Mouse (Mus musculus) brain, embryonic 14.5 days (tissue): ENCODE measurements around the gene 1700003E16Rik. TPM values are rescaled to one million over a fixed set of nuclear protein-coding genes. Genes with fewer than 3 reads are reported as not detected.

Source experiments
- DNase-seq: peaks from one replicate; pipeline ENCODE4 v3.0.0-alpha.2; 2011; ENCODE audit warnings: low read depth
- CTCF ChIP-seq: fragments of 200-500 bp; IDR thresholded peaks from 2 replicates; pipeline ENCODE4 v1.5.1; 2012; ENCODE audit warnings: inconsistent platforms, mild to moderate bottlenecking, moderate library complexity, borderline replicate concordance; ENCODE audit not compliant: insufficient read depth, insufficient read length; ENCODE audit errors: extremely low read depth
- POLR2A ChIP-seq: fragments of 200-500 bp; IDR thresholded peaks from 2 replicates; pipeline ENCODE4 v1.6.1; 2012; ENCODE audit warnings: mild to moderate bottlenecking, inconsistent platforms, borderline replicate concordance; ENCODE audit not compliant: poor library complexity, insufficient read depth, insufficient read length, severe bottlenecking; ENCODE audit errors: extremely low read depth
- polyA plus RNA-seq: library from polyadenylated mRNA; depleted of rRNA; stranded (reverse); fragments of >200 nt; gene quantifications from 2 replicates; pipeline ENCODE4 v1.2.3, GENCODE M21; 2012

1700003E16Rik gene
- polyA plus RNA-seq, 1 experiment = 4.1 TPM

DNA sequence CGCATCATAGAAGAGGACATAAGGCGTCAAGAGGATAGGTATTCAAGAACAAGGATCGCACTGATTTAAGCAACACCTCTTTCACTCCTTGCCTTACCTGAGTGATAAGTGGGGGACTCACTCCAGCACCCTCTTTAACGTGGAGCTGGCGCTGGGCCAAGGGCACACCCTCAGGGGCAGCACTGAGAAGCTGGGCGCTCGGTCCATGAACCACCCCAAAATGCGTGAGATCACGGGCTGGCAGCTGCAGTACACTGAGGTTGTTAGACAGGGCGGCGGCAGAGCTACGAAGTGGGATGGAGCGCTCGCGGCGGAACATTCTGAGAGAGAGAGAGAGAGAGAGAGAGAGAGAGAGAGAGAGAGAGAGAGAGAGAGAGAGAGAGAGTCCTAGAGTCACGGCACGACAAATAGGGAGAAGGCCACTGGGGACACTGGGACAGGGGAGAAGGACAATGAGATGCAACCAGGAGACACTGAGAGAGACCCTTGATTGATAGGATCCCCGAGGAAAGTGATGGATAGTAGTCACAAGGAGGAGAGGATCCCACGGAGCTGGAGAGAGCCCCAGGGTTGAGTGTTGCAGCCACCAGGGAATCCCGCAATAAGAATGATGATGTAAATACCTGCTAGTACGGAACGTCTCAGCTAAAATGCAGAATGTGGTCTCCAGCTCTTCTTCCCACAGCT lies 509 bp upstream of the 1700003E16Rik start:
- no peak for TF ChIP-seq CTCF
- DNase-seq = peak; percentile 50

DNA sequence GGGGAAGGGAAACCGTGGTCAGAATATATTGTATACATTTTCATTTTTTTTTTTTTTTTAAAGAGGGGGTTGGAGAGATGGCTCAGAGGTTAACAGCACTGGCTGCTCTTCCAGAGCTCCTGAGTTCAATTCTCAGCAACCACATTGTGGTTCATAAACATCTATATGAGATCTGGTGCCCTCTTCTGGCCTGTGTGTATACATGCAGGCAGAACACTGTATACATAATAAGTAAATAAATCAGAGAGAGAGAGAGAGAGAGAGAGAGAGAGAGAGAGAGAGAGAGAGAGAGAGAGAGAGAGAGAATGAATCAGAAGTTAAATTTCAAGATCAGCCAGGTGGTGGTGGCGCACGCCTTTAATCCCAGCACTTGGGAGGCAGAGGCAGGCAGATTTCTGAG lies 3.3 kb downstream of the 1700003E16Rik start:
- TF ChIP-seq CTCF = peak; percentile 18; the same call in 1 of the 2 replicates
- DNase-seq = peak; percentile 82

DNA sequence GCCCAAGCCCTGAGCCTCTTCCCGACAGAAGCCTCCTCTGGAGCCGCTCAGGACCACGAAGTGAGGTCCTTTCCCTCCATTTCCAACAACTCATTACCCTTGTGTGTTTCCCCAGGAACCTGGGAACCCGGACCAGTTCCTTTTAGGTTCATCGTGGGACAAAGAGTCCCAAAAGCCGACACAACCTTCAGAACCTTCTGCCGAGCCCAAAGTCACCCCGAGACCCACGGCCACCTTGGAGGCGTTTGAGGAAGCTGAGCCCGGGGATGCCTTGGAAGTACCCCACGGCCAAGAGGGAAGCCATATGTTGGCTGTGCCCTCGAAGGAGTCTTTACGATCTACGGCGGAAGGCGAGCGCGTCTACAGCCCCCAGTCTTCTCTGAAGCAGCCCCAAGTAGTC lies 5.2 kb downstream of the 1700003E16Rik start:
- TF ChIP-seq POLR2A (no peak), CTCF (no peak)
- no peak for DNase-seq

DNA sequence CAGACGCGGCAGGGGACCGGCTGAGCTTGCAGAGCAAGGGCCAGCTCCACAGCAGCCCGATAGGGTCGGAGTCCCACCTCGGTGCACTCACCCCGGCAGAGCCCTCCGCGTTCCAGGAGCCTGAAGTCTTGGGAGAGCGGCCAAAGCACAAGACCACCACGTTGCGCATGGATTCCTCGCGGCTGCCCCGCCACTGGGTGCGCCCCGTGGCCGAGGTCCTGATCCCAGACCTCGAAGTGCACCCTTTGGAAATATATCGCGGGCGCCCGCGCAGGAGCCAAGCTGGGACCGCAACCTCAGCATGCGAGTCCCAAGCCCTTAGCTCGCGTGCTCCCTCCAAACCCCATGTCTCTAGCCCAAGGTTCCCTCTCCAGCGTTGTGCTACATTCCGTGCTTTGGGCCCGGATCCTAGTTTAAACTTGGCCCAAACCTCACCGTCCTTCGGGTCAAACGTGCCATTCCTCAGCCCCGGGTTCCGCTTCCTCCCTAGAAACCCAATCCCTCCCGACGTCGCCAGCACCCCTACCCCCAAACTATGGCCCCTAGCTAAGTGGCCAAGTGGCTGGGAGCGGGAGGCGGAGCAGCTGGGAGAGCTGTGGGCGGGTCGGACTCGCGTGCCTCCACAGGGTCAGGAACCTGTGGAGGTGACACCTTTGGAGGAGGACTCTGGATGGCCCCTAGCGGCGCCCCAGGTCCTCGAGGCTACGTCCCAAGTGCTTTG lies 5.9 kb downstream of the 1700003E16Rik start:
- TF ChIP-seq POLR2A (no peak), CTCF (no peak)
- no peak for DNase-seq

DNA sequence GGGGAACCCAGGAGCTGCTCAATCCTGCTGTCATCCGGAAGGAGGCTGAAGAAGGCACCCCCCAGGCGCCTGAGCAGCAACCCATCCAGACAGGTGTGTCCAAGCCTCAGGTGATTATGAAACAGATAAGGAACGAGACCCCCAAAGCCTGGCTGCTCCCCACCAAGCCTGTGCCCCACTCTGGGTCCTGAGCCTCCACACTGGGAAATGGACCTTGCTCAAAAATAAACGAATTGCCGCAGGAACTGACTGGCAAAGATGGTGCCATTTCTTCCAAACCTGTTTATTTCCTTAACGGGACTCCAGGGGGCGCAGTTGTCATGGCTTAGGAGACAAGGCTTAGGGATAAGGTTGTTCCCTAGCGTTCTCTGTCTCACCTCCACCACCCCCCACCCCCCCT lies 6.5 kb downstream of the 1700003E16Rik start:
- peak; percentile 80 for DNase-seq
- TF ChIP-seq CTCF (peak; percentile 79), POLR2A (no peak)

DNA sequence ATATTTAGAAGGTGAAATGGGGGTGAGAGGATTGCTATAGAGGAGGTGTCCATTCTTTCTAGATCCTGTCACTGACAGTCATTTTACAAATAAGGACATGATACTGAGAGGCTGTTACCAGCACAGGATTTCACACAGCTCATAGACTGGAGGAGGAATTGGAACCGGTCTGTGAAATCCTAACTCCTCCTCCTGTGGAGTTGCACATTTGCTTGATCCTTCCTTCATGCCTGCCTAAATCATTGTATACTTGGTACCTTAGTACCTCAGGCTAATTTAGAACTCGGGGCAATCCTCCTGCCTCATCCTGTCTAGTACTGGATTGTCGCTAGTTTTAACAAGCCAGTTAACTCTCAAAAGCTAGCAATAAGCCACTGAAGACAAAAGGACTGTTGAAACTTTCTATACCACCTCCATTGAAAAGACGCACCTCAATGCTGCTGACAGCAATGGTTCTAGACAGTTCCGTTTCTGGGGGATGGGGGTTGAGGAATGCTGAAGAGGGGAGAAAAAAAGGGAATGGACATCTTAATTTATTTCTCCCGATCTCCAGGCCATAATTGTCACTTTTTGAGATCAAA lies 8.9 kb downstream of the 1700003E16Rik start:
- TF ChIP-seq CTCF (no peak), POLR2A (no peak)
- no peak for DNase-seq

DNA sequence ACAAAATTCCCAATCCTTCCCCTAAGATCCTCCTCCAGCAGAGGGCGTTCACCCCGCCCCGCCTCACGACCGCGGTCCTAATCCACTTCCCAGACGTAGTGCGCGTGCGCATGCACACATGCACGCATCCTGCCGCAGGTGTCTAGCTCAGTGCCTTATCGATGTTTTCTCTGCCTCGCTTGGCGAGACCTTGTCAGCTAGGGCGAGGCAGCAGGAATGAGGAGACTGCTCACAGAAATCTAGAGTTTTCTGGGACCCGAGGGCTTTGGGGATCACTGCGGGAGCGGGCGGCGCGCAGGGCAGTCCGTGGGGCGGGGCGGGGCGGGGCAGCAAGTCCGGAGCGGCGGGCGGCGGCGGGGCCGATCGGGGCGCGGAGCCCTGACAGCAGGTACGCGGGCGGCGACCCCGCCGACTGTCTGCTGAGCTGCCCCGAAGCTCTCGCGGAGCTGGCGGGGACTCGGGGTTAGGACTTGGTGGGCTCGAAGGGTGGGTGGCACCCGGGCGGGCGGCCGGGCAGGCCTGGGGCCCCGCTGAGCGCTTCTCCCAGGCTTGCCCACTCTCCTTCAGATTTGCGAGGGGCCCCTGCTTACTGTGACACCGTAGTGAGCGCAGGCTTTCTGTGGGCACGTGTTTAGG lies 9.5 kb downstream of the 1700003E16Rik start, which contains the start of gene Dctn1:
TSS of gene Dctn1 (plus strand) at position 314 of the 636 bp plus-strand sequence.
- DNase-seq = peak; percentile 98
- TF ChIP-seq CTCF = peak; percentile 80
- TF ChIP-seq POLR2A = peak; percentile 72

DNA sequence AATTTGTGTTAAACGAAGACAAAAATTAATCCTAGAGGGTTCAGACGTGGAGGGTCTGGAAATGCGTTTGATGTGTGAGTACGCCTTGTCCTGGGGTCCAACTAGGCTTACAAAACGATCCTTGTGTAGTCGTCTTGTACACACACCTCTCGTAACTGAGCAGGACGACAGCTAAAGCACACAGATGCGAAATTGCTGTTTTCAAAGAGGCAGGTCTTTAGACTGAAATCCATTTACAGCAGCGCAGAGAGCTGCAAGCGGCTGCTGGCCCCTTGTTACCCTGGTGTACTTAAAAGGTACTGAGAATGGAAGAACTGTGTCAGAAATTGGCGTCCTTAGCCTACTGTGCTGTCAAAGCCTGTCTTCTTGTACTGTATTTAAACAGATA lies 10.0 kb downstream of the 1700003E16Rik start:
- TF ChIP-seq POLR2A = no peak
- 0 out of 2 replicates have a peak, but pooled peaks have one; percentile 7 for TF ChIP-seq CTCF
- DNase-seq = peak; percentile 68

DNA sequence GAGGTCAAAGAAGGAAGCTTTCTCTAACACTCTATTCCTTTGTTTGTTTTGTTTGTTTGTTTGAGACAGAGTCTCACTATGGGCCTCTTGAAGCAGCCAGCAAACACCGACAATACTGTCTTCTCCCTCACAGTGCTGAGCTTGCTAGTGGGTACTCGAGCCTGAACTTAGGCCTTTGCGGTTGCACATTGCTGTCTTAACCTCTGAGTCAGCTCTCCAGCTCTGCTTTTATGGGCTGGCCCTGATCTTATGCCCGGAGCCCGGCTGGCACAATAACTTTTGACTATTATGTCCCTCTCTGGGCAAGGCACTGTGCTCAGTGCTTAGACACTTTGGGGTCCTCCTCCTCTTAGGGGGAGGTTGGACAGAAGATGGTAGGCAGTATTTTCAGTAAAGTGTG lies 13.7 kb downstream of the 1700003E16Rik start:
- no peak for DNase-seq
- TF ChIP-seq POLR2A (no peak), CTCF (no peak)

DNA sequence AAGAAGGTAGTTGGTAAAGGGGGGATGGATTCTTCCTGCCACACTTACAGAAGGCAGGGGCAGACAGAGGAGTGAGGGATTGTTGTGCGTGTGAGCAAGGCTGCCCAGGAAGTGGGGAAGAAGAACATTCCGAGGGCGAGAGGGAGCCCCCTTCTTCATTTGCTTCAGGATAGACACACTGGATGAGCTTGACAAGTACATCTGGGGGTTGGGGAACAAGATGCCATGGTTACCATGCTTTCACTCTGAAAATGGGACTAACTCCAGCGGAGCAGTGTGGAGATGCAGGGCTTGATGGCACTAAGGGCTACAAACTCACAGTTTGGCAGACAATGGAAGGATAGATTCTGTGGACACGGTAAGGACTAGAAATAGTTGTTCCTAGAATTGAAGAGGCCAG lies 14.9 kb downstream of the 1700003E16Rik start:
- TF ChIP-seq POLR2A (no peak), CTCF (no peak)
- DNase-seq = no peak

DNA sequence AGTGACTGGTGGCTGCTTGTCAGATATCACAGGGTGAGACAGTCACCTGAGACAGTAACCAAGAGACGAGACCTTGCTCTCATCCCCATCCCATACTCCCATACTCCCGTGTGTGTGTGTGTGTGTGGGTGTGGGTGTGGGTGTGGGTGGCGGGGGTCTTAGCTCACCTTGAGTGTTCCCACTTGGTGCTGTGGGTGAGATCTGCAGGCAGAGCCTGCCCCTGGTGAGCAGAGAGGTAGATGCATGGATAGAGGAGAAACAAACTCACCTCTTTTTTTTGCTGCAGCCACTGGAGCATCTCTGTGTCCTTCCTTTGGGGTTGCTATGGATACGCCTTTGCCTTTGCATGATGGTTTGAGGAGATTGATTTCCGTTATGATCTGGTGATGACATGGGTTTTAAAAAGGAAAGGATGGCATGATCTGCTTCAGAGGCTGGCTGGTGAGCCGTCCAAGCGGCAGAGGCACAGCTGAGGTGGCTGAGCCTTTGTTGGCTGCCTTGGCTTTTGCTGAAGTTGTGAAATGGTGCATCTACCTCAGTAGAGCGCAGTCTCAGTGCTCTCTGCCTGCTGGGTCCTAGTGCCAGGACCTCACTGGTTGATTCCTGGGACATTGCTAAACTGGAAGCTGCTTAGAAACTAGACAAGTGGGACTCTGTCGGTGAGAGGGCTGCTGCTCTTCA lies 16.2 kb downstream of the 1700003E16Rik start:
- TF ChIP-seq CTCF (no peak), POLR2A (0 out of 2 replicates have a peak, but pooled peaks have one; percentile 12)
- peak; percentile 73 for DNase-seq
